Mouse (Mus musculus) left cerebral cortex, adult 6 months (tissue): ENCODE measurements around the gene Zkscan3. TPM values are rescaled to one million over a fixed set of nuclear protein-coding genes. Genes with fewer than 3 reads are reported as not detected.

Experiments
- long read RNA-seq, 2 experiments: library from polyadenylated mRNA; unstranded; transcript quantifications; one replicate each; pipeline ENCODE4 v2.0.0; 2019 to 2020
- polyA plus RNA-seq: library from polyadenylated mRNA; unstranded; fragments of <200 nt; fragmentation: Nextera tagmentation; gene quantifications from 2 replicates; pipeline ENCODE4 v1.2.3, GENCODE M21; 2021

The Zkscan3 gene
- 11.1 and 12.4 TPM in 2 replicates for polyA plus RNA-seq
- long read RNA-seq, experiment 1, transcript Zkscan3-201 (6 exons, 2,561 nt), result major isoform, 38 of 124 reads
- long read RNA-seq, experiment 1, transcript Zkscan3-203 (6 exons, 2,600 nt), result minor isoform, 29 of 124 reads
- long read RNA-seq, experiment 1, partial matches to known transcripts, result 21 of 124 reads
- long read RNA-seq, experiment 1, other reads (novel, unspliced or antisense), result 34 of 124 reads
- long read RNA-seq, experiment 2, transcript Zkscan3-201 (6 exons, 2,561 nt), result major isoform, 5 of 17 reads
- long read RNA-seq, experiment 2, partial matches to known transcripts, result 3 of 17 reads
- long read RNA-seq, experiment 2, other reads (novel, unspliced or antisense), result 8 of 17 reads

GRCm38 (mm10) chr13:21402287-21402846, at the start of gene Zkscan3:
TSS of gene Zkscan3 (minus strand) at chr13:21402755.

GRCm38 (mm10) chr13:21440503-21441206, 38.1 kb upstream of the Zkscan3 start, which contains the start of gene Pgbd1:
TSS of gene Pgbd1 (minus strand) at chr13:21441058.

GRCm38 (mm10) chr13:21362621-21363248, 39.8 kb downstream of the Zkscan3 start, which contains the start of gene Zscan12:
TSS of gene Zscan12 (plus strand) at chr13:21362820.

GRCm38 (mm10) chr13:21346610-21347009, 55.9 kb downstream of the Zkscan3 start, which contains the start of gene Olfr1367:
TSS of gene Olfr1367 (plus strand) at chr13:21346910.

Other genes starting within 250 kb of the Zkscan3 start
- 26.8 and 31.5 TPM in 2 replicates for gene Trim27, start 223.3 kb downstream of the Zkscan3 start, polyA plus RNA-seq
- gene Gpx5, start 110.0 kb downstream of the Zkscan3 start, polyA plus RNA-seq, result not detected in 2 replicates
- gene Gpx6, start 90.6 kb downstream of the Zkscan3 start, polyA plus RNA-seq, result 1.8 TPM in 2 replicates
- not detected in 2 replicates for gene Olfr1367, start 55.8 kb downstream of the Zkscan3 start, polyA plus RNA-seq
- gene Zscan12, start 39.9 kb downstream of the Zkscan3 start, polyA plus RNA-seq, result 5.0 and 5.1 TPM in 2 replicates
- gene Pgbd1, start 38.3 kb upstream of the Zkscan3 start, polyA plus RNA-seq, result 1.2 TPM in 2 replicates
- gene Zscan26, start 51.0 kb upstream of the Zkscan3 start, polyA plus RNA-seq, result 52.8 and 74.6 TPM in 2 replicates
- 1.5 TPM in 2 replicates for gene Nkapl, start 65.8 kb upstream of the Zkscan3 start, polyA plus RNA-seq
- 3.1 and 3.4 TPM in 2 replicates for gene Zkscan4, start 76.2 kb upstream of the Zkscan3 start, polyA plus RNA-seq
- 3.9 TPM in 1 of 2 replicates, not detected in the other for gene Gm10065, start 76.7 kb upstream of the Zkscan3 start, polyA plus RNA-seq
- 1.5 and 2.0 TPM in 2 replicates for gene AK157302, start 92.5 kb upstream of the Zkscan3 start, polyA plus RNA-seq
- gene Gm11273, start 98.7 kb upstream of the Zkscan3 start, polyA plus RNA-seq, result 13.2 and 14.1 TPM in 2 replicates
- 3.0 and 3.3 TPM in 2 replicates for gene Zkscan8, start 128.4 kb upstream of the Zkscan3 start, polyA plus RNA-seq
- 0.09 TPM in 1 of 2 replicates, not detected in the other for gene Olfr1366, start 140.1 kb upstream of the Zkscan3 start, polyA plus RNA-seq
- 0.06 TPM in 1 of 2 replicates, not detected in the other for gene Olfr1535, start 157.1 kb upstream of the Zkscan3 start, polyA plus RNA-seq
- not detected in 2 replicates for gene Olfr1364, start 179.0 kb upstream of the Zkscan3 start, polyA plus RNA-seq
- gene Olfr1362, start 211.3 kb upstream of the Zkscan3 start, polyA plus RNA-seq, result not detected in 2 replicates
- gene Olfr11, start 239.8 kb upstream of the Zkscan3 start, polyA plus RNA-seq, result not detected in 2 replicates